Mouse (Mus musculus) thymus, adult 2 months (tissue): ENCODE measurements at regions not wholly inside any gene's neighbourhood (a gene's known extent, or its start where the extent isn't known, plus 50 kb on each side); places are given as distances from the start of the nearest gene placed in this dataset.

Source experiments
- DNase-seq: peaks from one replicate; pipeline ENCODE4 v3.0.0; 2021
- H3K27ac ChIP-seq: fragments of 200-500 bp; 2 replicates; pipeline ENCODE4 v1.5.1; 2012; ENCODE audit warnings: low read length, control low read depth; ENCODE audit not compliant: control insufficient read depth, insufficient read depth
- H3K27me3 ChIP-seq: fragments of 200-500 bp; 2 replicates; pipeline ENCODE4 v1.6.1; 2012; ENCODE audit warnings: mild to moderate bottlenecking, low read length, moderate library complexity, mixed read lengths; ENCODE audit not compliant: control insufficient read depth, insufficient read depth
- H3K36me3 ChIP-seq: fragments of 200-500 bp; 2 replicates; pipeline ENCODE4 v1.6.1; 2012; ENCODE audit warnings: mild to moderate bottlenecking, low read length, moderate library complexity; ENCODE audit not compliant: control insufficient read depth, insufficient read depth
- H3K4me1 ChIP-seq: fragments of 200-500 bp; replicated peaks from 2 replicates; pipeline ENCODE4 v1.6.1; 2012; ENCODE audit warnings: low read length; ENCODE audit not compliant: control insufficient read depth, insufficient read depth
- H3K4me3 ChIP-seq: fragments of 200-500 bp; 2 replicates; pipeline ENCODE4 v1.5.1; 2012; ENCODE audit warnings: mild to moderate bottlenecking, low read length, control low read depth, moderate library complexity; ENCODE audit not compliant: control insufficient read depth, insufficient read depth
- CTCF ChIP-seq: fragments of 200-500 bp; IDR thresholded peaks from 2 replicates; pipeline ENCODE4 v1.5.1; 2012; ENCODE audit warnings: mild to moderate bottlenecking, control low read depth, low read length, moderate library complexity, borderline replicate concordance; ENCODE audit not compliant: control insufficient read depth, poor library complexity, insufficient read depth; ENCODE audit errors: extremely low read depth
- POLR2A ChIP-seq: fragments of 200-500 bp; IDR thresholded peaks from 2 replicates; pipeline ENCODE4 v1.6.1; 2012; ENCODE audit warnings: mild to moderate bottlenecking, low read length, control low read depth, moderate library complexity; ENCODE audit not compliant: control insufficient read depth, poor library complexity, insufficient read depth; ENCODE audit errors: extremely low read depth
- WGBS: fragments of 180-500 bp; shearing (Covaris S2); methylation state at CpG from one replicate; pipeline ENCODE4 v1.1.7; 2018; 5-methylcytosine and 5-hydroxymethylcytosine counted together

- TF ChIP-seq CTCF (no peak), POLR2A (no peak)
- WGBS, result 74% methylated on average over 1 of the region's 1 CpGs
Measured at GRCm38 (mm10) chr16:50044103-50044502, 243.8 kb downstream of the Cd47 start.

GRCm38 (mm10) chr16:50045552-50046547 lies 245.5 kb downstream of the Cd47 start:
- 3% methylated on average over 32 of the region's 32 CpGs for WGBS
- peak; percentile 74 for DNase-seq
- H3K27me3 ChIP-seq, result no peaks in the 10 kb centered on the region
- peaks cover 2% of the 10 kb centered on the region for H3K4me1 ChIP-seq
- H3K27ac ChIP-seq, result no peak overlapping the region
- peak overlapping the region; percentile 56 for H3K4me3 ChIP-seq
- H3K36me3 ChIP-seq, result no peaks in the 10 kb centered on the region
- TF ChIP-seq POLR2A (no peak), CTCF (peak; percentile 86)

More at GRCm38 (mm10) chr16:50044103-50044502, 243.8 kb downstream of the Cd47 start:
- no peak overlapping the region for H3K27ac ChIP-seq
- DNase-seq, result no peak
- peaks cover 2% of the 10 kb centered on the region for H3K4me1 ChIP-seq
- H3K4me3 ChIP-seq, result no peak overlapping the region
- no peaks in the 10 kb centered on the region for H3K36me3 ChIP-seq
- H3K27me3 ChIP-seq, result no peaks in the 10 kb centered on the region

- no peaks in the 10 kb centered on the region for H3K4me1 ChIP-seq
- TF ChIP-seq CTCF (no peak), POLR2A (no peak)
- H3K4me3 ChIP-seq, result no peak overlapping the region
- no peak overlapping the region for H3K27ac ChIP-seq
- WGBS, result 84% methylated on average over 4 of the region's 4 CpGs
- H3K27me3 ChIP-seq, result no peaks in the 10 kb centered on the region
- H3K36me3 ChIP-seq, result no peaks in the 10 kb centered on the region
- no peak for DNase-seq
Measured at GRCm38 (mm10) chr16:50063540-50063939, 263.2 kb downstream of the Cd47 start.

GRCm38 (mm10) chr16:50065336-50066082 lies 265.2 kb downstream of the Cd47 start:
- Histone ChIP-seq H3K36me3 (no peaks in the 10 kb centered on the region), H3K4me1 (peaks cover 4% of the 10 kb centered on the region), H3K4me3 (no peak overlapping the region), H3K27me3 (no peaks in the 10 kb centered on the region), H3K27ac (no peak overlapping the region)
- WGBS, result 95% methylated on average over 5 of the region's 5 CpGs
- DNase-seq, result no peak
- TF ChIP-seq POLR2A (no peak), CTCF (no peak)

GRCm38 (mm10) chr16:50069033-50069432 lies 268.7 kb downstream of the Cd47 start:
- no peak for TF ChIP-seq CTCF
- TF ChIP-seq POLR2A, result no peak
- Histone ChIP-seq H3K36me3 (no peaks in the 10 kb centered on the region), H3K27ac (no peak overlapping the region), H3K27me3 (no peaks in the 10 kb centered on the region), H3K4me1 (peaks cover 4% of the 10 kb centered on the region), H3K4me3 (no peak overlapping the region)
- WGBS, result 19% methylated on average over 4 of the region's 4 CpGs
- DNase-seq, result peak; percentile 53

- no peaks in the 10 kb centered on the region for H3K36me3 ChIP-seq
- DNase-seq, result no peak
- no peaks in the 10 kb centered on the region for H3K27me3 ChIP-seq
- no peak overlapping the region for H3K4me3 ChIP-seq
- WGBS, result 21% methylated on average over 4 of the region's 4 CpGs
- H3K4me1 ChIP-seq, result peaks cover 4% of the 10 kb centered on the region
- no peak overlapping the region for H3K27ac ChIP-seq
- no peak for TF ChIP-seq CTCF
- no peak for TF ChIP-seq POLR2A
Measured at GRCm38 (mm10) chr16:50070728-50071127, 270.4 kb downstream of the Cd47 start.
